ENCODE assay signal across 8 mouse cellular contexts in the genomic region with DNA sequence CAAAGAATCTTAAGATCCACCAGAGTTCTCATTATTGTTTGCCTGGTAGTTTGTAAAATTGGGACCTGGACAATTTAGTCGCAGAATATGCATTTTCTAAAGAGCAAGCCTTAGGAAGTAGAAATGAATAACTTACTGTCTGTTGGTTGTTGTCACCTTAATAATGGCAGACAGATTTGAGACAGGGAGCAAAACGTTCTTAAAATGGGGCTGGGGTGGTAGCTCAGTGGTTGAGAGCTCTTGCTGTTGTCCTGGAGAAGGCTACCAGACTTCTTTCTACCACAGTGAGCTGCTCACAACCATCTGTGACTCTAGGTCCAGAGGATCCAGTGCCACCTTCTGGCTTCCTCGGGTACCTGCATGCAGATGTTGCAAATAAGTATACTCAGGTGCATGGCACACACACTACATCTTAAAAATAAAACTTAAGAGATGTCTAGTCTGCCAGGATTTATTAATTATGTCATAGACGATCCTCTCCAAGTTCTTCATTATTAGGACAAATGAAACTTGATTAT. TPM values are rescaled to one million over a fixed set of nuclear protein-coding genes. Genes with fewer than 3 reads are reported as not detected.
DNase-seq lines count a peak whose midpoint lies in the region; ATAC-seq and TF ChIP-seq lines count a peak whose summit lies in the region.

No protein-coding gene starts in this region.

- H3K27ac ChIP-seq in left cerebral cortex, adult 2 months = no peak overlapping the region
- no peak overlapping the region for H3K27ac ChIP-seq in limb, embryonic 13.5 days
- no peak overlapping the region for H3K27ac ChIP-seq in midbrain, embryonic 13.5 days
- H3K27ac ChIP-seq in thymus, adult 2 months (ENCODE audit: control insufficient read depth, insufficient read depth, low read length) = no peak overlapping the region

- intact Hi-C loops in left cerebral cortex, adult 2 months (cut with DNase I) = loop anchor here (2.0 kb wide), 1 partner anchor 602 kb away; no protein-coding TSS in a partner anchor
- intact Hi-C loops in heart, postnatal 25 days (cut with DNase I) = no loop called here

- no peak for DNase-seq in left cerebral cortex, adult 2 months (ENCODE audit: extremely low spot score in 1 of 2, low spot score in 2 of 2)
- no peak for DNase-seq in left cerebral cortex, adult 11 months (ENCODE audit: low spot score)
- peak; percentile 76 for DNase-seq in embryo, embryonic 10 days (ENCODE audit: low spot score)
- DNase-seq in heart, postnatal 25 days (ENCODE audit: low spot score) = peak; percentile 1
- peak; percentile 42 for DNase-seq in thymus, adult 2 months
- DNase-seq in gastrocnemius, postnatal 10 days = no peak

- peak; percentile 43 for TF ChIP-seq CTCF in left cerebral cortex, adult 2 months (IDR thresholded peaks at IDR 0.05)
- no peak for TF ChIP-seq CTCF in thymus, adult 2 months (IDR thresholded peaks at IDR 0.05; ENCODE audit: borderline replicate concordance, control insufficient read depth, extremely low read depth, insufficient read depth, low read length, poor library complexity)

- H3K36me3 ChIP-seq in limb, embryonic 13.5 days = peaks cover 35% of the 10 kb centered on the region
- H3K36me3 ChIP-seq in midbrain, embryonic 13.5 days = peaks cover 27% of the 10 kb centered on the region
- H3K36me3 ChIP-seq in thymus, adult 2 months (ENCODE audit: control insufficient read depth, insufficient read depth, low read length) = peaks cover 25% of the 10 kb centered on the region

- H3K4me3 ChIP-seq in left cerebral cortex, adult 2 months = peak overlapping the region; percentile 88
- H3K4me3 ChIP-seq in limb, embryonic 13.5 days = peak overlapping the region; percentile 87
- H3K4me3 ChIP-seq in midbrain, embryonic 13.5 days (replicated peaks) = peak overlapping the region; percentile 93
- no peak overlapping the region for H3K4me3 ChIP-seq in thymus, adult 2 months (ENCODE audit: control insufficient read depth, insufficient read depth, low read length)

- peak overlapping the region; percentile 92 for H3K9ac ChIP-seq in limb, embryonic 13.5 days
- peak overlapping the region; percentile 98; the same call in 1 of the 2 replicates for H3K9ac ChIP-seq in midbrain, embryonic 13.5 days (replicated peaks)

- H3K4me1 ChIP-seq in limb, embryonic 13.5 days = peaks cover 10% of the 10 kb centered on the region
- H3K4me1 ChIP-seq in midbrain, embryonic 13.5 days (replicated peaks) = peaks cover 20% of the 10 kb centered on the region
- peaks cover 3% of the 10 kb centered on the region; the same call in 1 of the 2 replicates for H3K4me1 ChIP-seq in thymus, adult 2 months (replicated peaks; ENCODE audit: control insufficient read depth, insufficient read depth, low read length)

- 0 out of 2 replicates have a peak, but pooled peaks cover 4% of the 10 kb centered on the region for H3K27me3 ChIP-seq in limb, embryonic 13.5 days
- no peaks in the 10 kb centered on the region for H3K27me3 ChIP-seq in midbrain, embryonic 13.5 days
- no peaks in the 10 kb centered on the region for H3K27me3 ChIP-seq in thymus, adult 2 months (ENCODE audit: control insufficient read depth, insufficient read depth, low read length)

- ATAC-seq in limb, embryonic 13.5 days (ENCODE audit: low FRiP score, low read depth) = no peak
- ATAC-seq in midbrain, embryonic 13.5 days = no peak

- TF ChIP-seq POLR2A in thymus, adult 2 months (IDR thresholded peaks at IDR 0.05; ENCODE audit: control insufficient read depth, extremely low read depth, insufficient read depth, low read length, poor library complexity) = no peak

- H3K4me2 ChIP-seq in limb, embryonic 13.5 days (replicated peaks) = peak overlapping the region; percentile 69
- peak overlapping the region; percentile 68 for H3K4me2 ChIP-seq in midbrain, embryonic 13.5 days (replicated peaks)

- WGBS in limb, embryonic 13.5 days = 63% methylated on average over 4 of the region's 4 CpGs
- WGBS in midbrain, embryonic 13.5 days = 72% methylated on average over 4 of the region's 4 CpGs
- WGBS in thymus, adult 2 months = 68% methylated on average over 4 of the region's 4 CpGs

- H3K9me3 ChIP-seq in limb, embryonic 13.5 days = no peaks in the 10 kb centered on the region
- H3K9me3 ChIP-seq in midbrain, embryonic 13.5 days = no peaks in the 10 kb centered on the region

RNA-seq across cellular contexts. Expression of gene Alg10b, which starts 1.0 kb away (rescaled TPM):
- total RNA-seq in left cerebral cortex, adult 2 months (2021) = 10 to 100 TPM; 25.4 to 29.8 TPM
- 10 to 100 TPM; 21.0 to 24.1 TPM for total RNA-seq in heart, postnatal 25 days (2021)
- polyA plus RNA-seq in limb, embryonic 13.5 days (2015; fragmentation: Nextera tagmentation; extraction: Ambion mirVana) = 35.2 and 37.7 TPM in 2 replicates
- 47.9 and 52.6 TPM in 2 replicates for polyA plus RNA-seq in midbrain, embryonic 13.5 days (2015; fragmentation: Nextera tagmentation; extraction: Ambion mirVana)
- polyA plus RNA-seq in thymus, adult 2 months (2012; rRNA removed) = 17.6 and 17.8 TPM in 2 replicates
- total RNA-seq in gastrocnemius, postnatal 10 days (2021) = 10 to 100 TPM; 14.2 to 15.8 TPM

Comparison
In these comparisons a context has a peak if more than half of its experiments do, and no peak if none do; other contexts are left out.
1. DNase-seq: peak in embryo, embryonic 10 days (single experiment), heart, postnatal 25 days (single experiment) and thymus, adult 2 months (single experiment); none in left cerebral cortex, adult 2 months (0 of 2), left cerebral cortex, adult 11 months (single experiment) and gastrocnemius, postnatal 10 days (single experiment).